Mouse (Mus musculus) kidney, postnatal 0 days (tissue): ENCODE results near the gene Kif18b. TPM values are rescaled to one million over a fixed set of nuclear protein-coding genes. Genes with fewer than 3 reads are reported as not detected.

ENCODE experiments used
- ATAC-seq: fragments of 200-750 bp; cut with Nextera tagmentation; replicated peaks from 2 replicates; pipeline ENCODE4 v1.8.0; 2017; ENCODE audit warnings: low read depth, moderate number of reproducible peaks, moderate TSS enrichment, moderate library complexity; ENCODE audit not compliant: low FRiP score
- DNase-seq: peaks from one replicate; pipeline ENCODE4 v3.0.0-alpha.2; 2016; ENCODE audit warnings: low spot score
- H3K27ac ChIP-seq: fragments of 300-500 bp; sonication (generic); 2 replicates; pipeline ENCODE4 v1.5.1; 2014; ENCODE audit warnings: mild to moderate bottlenecking
- H3K27me3 ChIP-seq: fragments of 300-500 bp; sonication (generic); 2 replicates; pipeline ENCODE4 v1.6.1; 2014; ENCODE audit warnings: low read length, mixed read lengths; ENCODE audit not compliant: insufficient read depth
- H3K36me3 ChIP-seq: fragments of 300-500 bp; sonication (generic); 2 replicates; pipeline ENCODE4 v1.6.1; 2014; ENCODE audit warnings: low read length, mixed read lengths; ENCODE audit not compliant: insufficient read depth
- H3K4me1 ChIP-seq: fragments of 300-500 bp; sonication (generic); replicated peaks from 2 replicates; pipeline ENCODE4 v1.6.1; 2014; ENCODE audit warnings: antibody characterized with exemption, low read length, mixed read lengths; ENCODE audit not compliant: insufficient read depth
- H3K4me2 ChIP-seq: fragments of 300-500 bp; sonication (generic); 2 replicates; pipeline ENCODE4 v1.6.1; 2014; ENCODE audit warnings: mild to moderate bottlenecking, low read length, moderate library complexity, mixed read lengths
- H3K4me3 ChIP-seq: fragments of 300-500 bp; sonication (generic); replicated peaks from 2 replicates; pipeline ENCODE4 v1.5.1; 2014; ENCODE audit warnings: low read depth, low read length
- H3K9ac ChIP-seq: fragments of 300-500 bp; sonication (generic); 2 replicates; pipeline ENCODE4 v1.6.1; 2014; ENCODE audit warnings: low read depth, low read length
- H3K9me3 ChIP-seq: fragments of 300-500 bp; sonication (generic); replicated peaks from 2 replicates; pipeline ENCODE4 v1.6.1; 2016; ENCODE audit warnings: low read length, inconsistent platforms, mixed read lengths
- CTCF ChIP-seq: IDR thresholded peaks from 2 replicates; pipeline ENCODE4 v1.5.1; 2016; ENCODE audit warnings: antibody characterized with exemption, low read depth, mild to moderate bottlenecking, moderate library complexity
- WGBS: fragments of 180-500 bp; shearing (Covaris S2); extraction: QIAGEN DNeasy Blood & Tissue Kit; methylation state at CpG from one replicate; pipeline ENCODE4 v1.1.7; 2014; 5-methylcytosine and 5-hydroxymethylcytosine counted together
- polyA plus RNA-seq: library from polyadenylated mRNA; unstranded; fragments of >200 nt; fragmentation: Nextera tagmentation; extraction: Ambion mirVana; gene quantifications from 2 replicates; pipeline ENCODE4 v1.2.1, GENCODE M21; 2015

Gene Kif18b
- polyA plus RNA-seq, 1 experiment from 2014 or later, result 2.6 TPM

- ATAC-seq, result no peak
- H3K9ac ChIP-seq, result no peak overlapping the region
- H3K27ac ChIP-seq, result no peak overlapping the region
- no peaks in the 10 kb centered on the region for H3K27me3 ChIP-seq
- WGBS, result 59% methylated on average over 5 of the region's 5 CpGs
- 0 out of 2 replicates have a peak, but pooled peaks have one; percentile 15 for TF ChIP-seq CTCF
- no peaks in the 10 kb centered on the region for H3K36me3 ChIP-seq
- H3K4me3 ChIP-seq, result no peak overlapping the region
- H3K9me3 ChIP-seq, result no peaks in the 10 kb centered on the region
- H3K4me1 ChIP-seq, result 0 out of 2 replicates have a peak, but pooled peaks cover 6% of the 10 kb centered on the region
- no peak for DNase-seq
- no peak overlapping the region for H3K4me2 ChIP-seq
Observed at GRCm38 (mm10) chr11:102890096-102890495, 34.8 kb downstream of the Kif18b start.

- Histone ChIP-seq H3K4me3 (no peak overlapping the region), H3K9ac (no peak overlapping the region), H3K36me3 (no peaks in the 10 kb centered on the region), H3K27me3 (no peaks in the 10 kb centered on the region), H3K27ac (no peak overlapping the region), H3K4me2 (no peak overlapping the region), H3K4me1 (0 out of 2 replicates have a peak, but pooled peaks cover 1% of the 10 kb centered on the region), H3K9me3 (no peaks in the 10 kb centered on the region)
- TF ChIP-seq CTCF, result no peak
- DNase-seq (no peak), ATAC-seq (no peak)
- 56% methylated on average over 3 of the region's 3 CpGs for WGBS
Observed at GRCm38 (mm10) chr11:102888135-102888534, 36.8 kb downstream of the Kif18b start.

- Histone ChIP-seq H3K27ac (no peak overlapping the region), H3K9ac (no peak overlapping the region), H3K4me2 (no peak overlapping the region), H3K9me3 (no peaks in the 10 kb centered on the region), H3K4me1 (no peaks in the 10 kb centered on the region), H3K27me3 (no peaks in the 10 kb centered on the region), H3K4me3 (no peak overlapping the region), H3K36me3 (no peaks in the 10 kb centered on the region)
- WGBS, result 87% methylated on average over 5 of the region's 5 CpGs
- TF ChIP-seq CTCF, result no peak
- DNase-seq (no peak), ATAC-seq (no peak)
Observed at GRCm38 (mm10) chr11:102887433-102887832, 37.5 kb downstream of the Kif18b start.

- no peaks in the 10 kb centered on the region for H3K9me3 ChIP-seq
- H3K4me3 ChIP-seq, result no peak within 1 kb of the TSS
- WGBS, result 53% methylated on average over 10 of the region's 10 CpGs
- H3K36me3 ChIP-seq, result no peaks in the 10 kb centered on the region
- ATAC-seq, result no peak
- H3K4me1 ChIP-seq, result peaks cover 10% of the 10 kb centered on the region; the same call in 1 of the 2 replicates
- H3K9ac ChIP-seq, result no peak within 1 kb of the TSS
- H3K4me2 ChIP-seq, result no peak within 1 kb of the TSS
- no peak for TF ChIP-seq CTCF
- no peaks in the 10 kb centered on the region for H3K27me3 ChIP-seq
- no peak within 1 kb of the TSS for H3K27ac ChIP-seq
- no peak for DNase-seq
Observed at GRCm38 (mm10) chr11:102884616-102885219, 40.2 kb downstream of the Kif18b start, which contains the start of gene Fam187a. Fam187a (plus strand) TSS chr11:102885169.

- DNase-seq (no peak), ATAC-seq (no peak; the same call in 1 of the 2 replicates)
- peak overlapping the region; percentile 76 for H3K9ac ChIP-seq
- peaks cover 11% of the 10 kb centered on the region; the same call in 1 of the 2 replicates for H3K4me1 ChIP-seq
- TF ChIP-seq CTCF, result no peak
- 0 out of 2 replicates have a peak, but pooled peaks cover 12% of the 10 kb centered on the region for H3K36me3 ChIP-seq
- H3K27me3 ChIP-seq, result no peaks in the 10 kb centered on the region
- H3K27ac ChIP-seq, result 0 out of 2 replicates have a peak overlapping the region, but pooled peaks have one; percentile 83
- WGBS, result 13% methylated on average over 13 of the region's 13 CpGs
- H3K9me3 ChIP-seq, result no peaks in the 10 kb centered on the region
- H3K4me2 ChIP-seq, result peak overlapping the region; percentile 61
- H3K4me3 ChIP-seq, result peak overlapping the region; percentile 77
Observed at GRCm38 (mm10) chr11:102881314-102882198, 43.4 kb downstream of the Kif18b start.

- ATAC-seq (peak; percentile 91), DNase-seq (peak; percentile 97)
- WGBS, result under 1% methylated on average over 62 of the region's 62 CpGs
- Histone ChIP-seq H3K4me3 (peak within 1 kb of the TSS; percentile 77), H3K9ac (peak within 1 kb of the TSS; percentile 76), H3K27ac (peak within 1 kb of the TSS; percentile 83), H3K4me1 (peaks cover 11% of the 10 kb centered on the region; the same call in 1 of the 2 replicates), H3K27me3 (no peaks in the 10 kb centered on the region), H3K9me3 (no peaks in the 10 kb centered on the region), H3K4me2 (peak within 1 kb of the TSS; percentile 61), H3K36me3 (0 out of 2 replicates have a peak, but pooled peaks cover 12% of the 10 kb centered on the region)
- no peak for TF ChIP-seq CTCF
Observed at GRCm38 (mm10) chr11:102880585-102881313, 44.2 kb downstream of the Kif18b start, which contains the start of the genes Eftud2 and Ccdc103. Eftud2 (minus strand) TSS chr11:102880985. Ccdc103 (plus strand) TSS chr11:102881204.
